Mouse (Mus musculus): Measurements from ENCODE around the gene Serpinb12. TPM values are rescaled to one million over a fixed set of nuclear protein-coding genes. Genes with fewer than 3 reads are reported as not detected.

Serpinb12 gene
- polyA plus RNA-seq, 1 experiment from 2014 or later = not detected

GRCm38 (mm10) chr1:106983092-106983491, 48.8 kb downstream of the Serpinb12 start:
- no peaks in the 10 kb centered on the region for H3K27me3 ChIP-seq (ENCODE audit: control insufficient read depth, insufficient read depth, low read length)
- no peak overlapping the region for H3K4me2 ChIP-seq (ENCODE audit: low read depth, severe bottlenecking)
- H3K9ac ChIP-seq (ENCODE audit: low read length) = no peak overlapping the region
- ATAC-seq (ENCODE audit: insufficient number of reproducible peaks, low FRiP score, low TSS enrichment, low read depth) = no peak
- H3K4me3 ChIP-seq (ENCODE audit: low read depth, low read length) = no peak overlapping the region
- no peaks in the 10 kb centered on the region for H3K36me3 ChIP-seq (ENCODE audit: control insufficient read depth, insufficient read depth, low read length)
- H3K9me3 ChIP-seq (ENCODE audit: control insufficient read depth, low read length) = no peaks in the 10 kb centered on the region
- WGBS = 97% methylated on average over 1 of the region's 1 CpGs
- no peaks in the 10 kb centered on the region for H3K4me1 ChIP-seq (ENCODE audit: control insufficient read depth, insufficient read depth, low read length)
- no peak for DNase-seq (ENCODE audit: low spot score)
- H3K27ac ChIP-seq (replicated peaks; ENCODE audit: low read depth, low read length) = no peak overlapping the region

- Histone ChIP-seq H3K36me3 (ENCODE audit: control insufficient read depth, insufficient read depth, low read length) (no peaks in the 10 kb centered on the region), H3K9ac (ENCODE audit: low read length) (no peak overlapping the region), H3K9me3 (ENCODE audit: control insufficient read depth, low read length) (no peaks in the 10 kb centered on the region), H3K27ac (replicated peaks; ENCODE audit: low read depth, low read length) (no peak overlapping the region), H3K4me2 (ENCODE audit: low read depth, severe bottlenecking) (no peak overlapping the region), H3K4me3 (ENCODE audit: low read depth, low read length) (no peak overlapping the region), H3K4me1 (ENCODE audit: control insufficient read depth, insufficient read depth, low read length) (no peaks in the 10 kb centered on the region), H3K27me3 (ENCODE audit: control insufficient read depth, insufficient read depth, low read length) (no peaks in the 10 kb centered on the region)
- DNase-seq (ENCODE audit: low spot score) (no peak), ATAC-seq (ENCODE audit: insufficient number of reproducible peaks, low FRiP score, low TSS enrichment, low read depth) (no peak)
- 77% methylated on average over 2 of the region's 2 CpGs for WGBS
These were observed 49.6 kb downstream of the Serpinb12 start for GRCm38 (mm10) chr1:106983865-106984264.

- ATAC-seq (ENCODE audit: insufficient number of reproducible peaks, low FRiP score, low TSS enrichment, low read depth) (no peak), DNase-seq (ENCODE audit: low spot score) (no peak)
- Histone ChIP-seq H3K36me3 (ENCODE audit: control insufficient read depth, insufficient read depth, low read length) (no peaks in the 10 kb centered on the region), H3K4me1 (ENCODE audit: control insufficient read depth, insufficient read depth, low read length) (no peaks in the 10 kb centered on the region), H3K9ac (ENCODE audit: low read length) (no peak overlapping the region), H3K4me2 (ENCODE audit: low read depth, severe bottlenecking) (no peak overlapping the region), H3K9me3 (ENCODE audit: control insufficient read depth, low read length) (no peaks in the 10 kb centered on the region), H3K27ac (replicated peaks; ENCODE audit: low read depth, low read length) (no peak overlapping the region), H3K27me3 (ENCODE audit: control insufficient read depth, insufficient read depth, low read length) (no peaks in the 10 kb centered on the region), H3K4me3 (ENCODE audit: low read depth, low read length) (no peak overlapping the region)
- 79% methylated on average over 13 of the region's 13 CpGs for WGBS
These were observed 66.2 kb downstream of the Serpinb12 start for GRCm38 (mm10) chr1:107000424-107000823.

GRCm38 (mm10) chr1:107001754-107002153, 67.5 kb downstream of the Serpinb12 start:
- Histone ChIP-seq H3K4me2 (ENCODE audit: low read depth, severe bottlenecking) (no peak overlapping the region), H3K4me3 (ENCODE audit: low read depth, low read length) (no peak overlapping the region), H3K4me1 (ENCODE audit: control insufficient read depth, insufficient read depth, low read length) (no peaks in the 10 kb centered on the region), H3K9ac (ENCODE audit: low read length) (no peak overlapping the region), H3K9me3 (ENCODE audit: control insufficient read depth, low read length) (no peaks in the 10 kb centered on the region), H3K36me3 (ENCODE audit: control insufficient read depth, insufficient read depth, low read length) (no peaks in the 10 kb centered on the region), H3K27ac (replicated peaks; ENCODE audit: low read depth, low read length) (no peak overlapping the region), H3K27me3 (ENCODE audit: control insufficient read depth, insufficient read depth, low read length) (no peaks in the 10 kb centered on the region)
- DNase-seq (ENCODE audit: low spot score) = no peak
- WGBS = 81% methylated on average over 2 of the region's 2 CpGs
- ATAC-seq (ENCODE audit: insufficient number of reproducible peaks, low FRiP score, low TSS enrichment, low read depth) = no peak

GRCm38 (mm10) chr1:107006316-107006715, 72.1 kb downstream of the Serpinb12 start:
- Histone ChIP-seq H3K4me3 (ENCODE audit: low read depth, low read length) (no peak overlapping the region), H3K27ac (replicated peaks; ENCODE audit: low read depth, low read length) (no peak overlapping the region), H3K9me3 (ENCODE audit: control insufficient read depth, low read length) (no peaks in the 10 kb centered on the region), H3K4me2 (ENCODE audit: low read depth, severe bottlenecking) (no peak overlapping the region), H3K9ac (ENCODE audit: low read length) (no peak overlapping the region), H3K4me1 (ENCODE audit: control insufficient read depth, insufficient read depth, low read length) (no peaks in the 10 kb centered on the region), H3K36me3 (ENCODE audit: control insufficient read depth, insufficient read depth, low read length) (no peaks in the 10 kb centered on the region), H3K27me3 (ENCODE audit: control insufficient read depth, insufficient read depth, low read length) (no peaks in the 10 kb centered on the region)
- WGBS = 89% methylated on average over 3 of the region's 3 CpGs
- ATAC-seq (ENCODE audit: insufficient number of reproducible peaks, low FRiP score, low TSS enrichment, low read depth) (no peak), DNase-seq (ENCODE audit: low spot score) (no peak)

Other genes starting within 250 kb of the Serpinb12 start
- gene Bcl2, start 220.2 kb upstream of the Serpinb12 start, polyA plus RNA-seq (2014; fragmentation: Nextera tagmentation; extraction: Ambion mirVana) = 10.1 and 10.2 TPM in 2 replicates
- 10.4 and 11.2 TPM in 2 replicates for gene Kdsr, start 174.7 kb upstream of the Serpinb12 start, polyA plus RNA-seq (2014; fragmentation: Nextera tagmentation; extraction: Ambion mirVana)
- gene Vps4b, start 137.7 kb upstream of the Serpinb12 start, polyA plus RNA-seq (2014; fragmentation: Nextera tagmentation; extraction: Ambion mirVana) = 76.8 and 82.1 TPM in 2 replicates
- not detected in 2 replicates for gene Serpinb5, start 73.3 kb upstream of the Serpinb12 start, polyA plus RNA-seq (2014; fragmentation: Nextera tagmentation; extraction: Ambion mirVana)
- not detected in 2 replicates for gene Serpinb13, start 46.5 kb downstream of the Serpinb12 start, polyA plus RNA-seq (2014; fragmentation: Nextera tagmentation; extraction: Ambion mirVana)
- not detected in 2 replicates for gene Serpinb3a, start 117.9 kb downstream of the Serpinb12 start, polyA plus RNA-seq (2014; fragmentation: Nextera tagmentation; extraction: Ambion mirVana)
- gene Serpinb3d, start 149.1 kb downstream of the Serpinb12 start, polyA plus RNA-seq (2014; fragmentation: Nextera tagmentation; extraction: Ambion mirVana) = not detected in 2 replicates

Measured in limb, embryonic 11.5 days (tissue).